Mouse (Mus musculus) heart, adult 2 months (tissue): ENCODE data around the gene Fbxw2.

Experiments used
- EP300 ChIP-seq: fragments of 200-500 bp; IDR thresholded peaks from 2 replicates; pipeline ENCODE4 v1.6.1; 2011; ENCODE audit warnings: low read depth, low read length, control low read depth; ENCODE audit not compliant: insufficient read depth
- POLR2A ChIP-seq: fragments of 200-500 bp; IDR thresholded peaks from 2 replicates; pipeline ENCODE4 v1.6.1; 2011; ENCODE audit warnings: mild to moderate bottlenecking, low read depth, low read length, control low read depth; ENCODE audit not compliant: insufficient read depth

DNA sequence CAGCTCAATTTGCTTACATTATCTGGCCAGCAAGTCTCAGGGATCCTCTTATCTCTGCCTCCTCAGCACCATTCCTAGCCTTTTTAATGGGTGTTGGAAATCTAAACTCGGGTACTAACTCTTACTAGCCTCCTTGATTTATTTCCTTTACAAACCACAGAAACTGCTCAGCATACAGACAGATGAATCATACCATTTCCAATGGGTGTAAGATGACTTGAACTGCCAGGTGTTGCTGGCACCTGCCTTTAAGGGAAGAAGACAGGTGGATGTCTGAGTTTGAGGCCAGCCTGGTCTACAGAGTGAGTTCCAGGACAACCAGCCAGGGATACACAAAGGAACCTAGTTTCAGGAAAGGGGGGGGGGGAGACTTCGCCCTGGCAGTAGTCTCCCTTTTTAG is 18.1 kb downstream of the Fbxw2 start:
- TF ChIP-seq POLR2A (no peak), EP300 (no peak)
